Mouse (Mus musculus): ENCODE measurements around the gene Eps8l1.

DNA sequence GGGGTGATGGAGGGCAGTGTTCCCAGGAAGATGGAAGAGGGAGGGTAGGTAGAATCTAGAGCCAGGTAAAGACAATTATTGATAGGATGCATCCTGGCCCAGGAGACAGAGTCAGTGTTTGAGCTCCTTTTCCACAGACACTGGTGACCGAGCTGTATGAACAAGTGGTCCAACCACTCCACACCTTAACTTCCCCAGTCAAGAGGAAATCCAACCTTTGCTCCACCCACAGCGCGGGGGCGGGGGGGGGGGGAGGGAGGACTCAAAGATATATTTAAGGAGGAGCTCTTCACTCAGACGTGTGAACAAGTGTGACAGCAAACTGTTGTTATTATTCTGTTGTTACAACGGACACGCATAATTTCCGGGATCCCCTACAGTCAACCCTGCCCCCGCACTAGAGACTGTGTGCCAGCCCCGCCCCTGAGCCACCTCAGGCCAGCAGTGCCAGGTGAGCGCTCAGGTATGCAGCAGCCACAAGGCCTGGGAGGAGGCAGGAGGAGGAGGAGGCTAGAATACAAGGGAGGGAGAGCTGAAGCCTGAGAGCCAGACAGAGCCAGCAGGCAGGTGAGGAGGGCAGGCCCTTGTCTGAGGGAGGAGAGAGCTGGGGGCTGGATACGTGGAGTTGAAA, 3.8 kb downstream of the Eps8l1 start:
- TF ChIP-seq EP300 (IDR thresholded peaks at IDR 0.05; ENCODE audit: low read depth in 1 of 2, low read length in 2 of 2) (no peak), TAL1 (IDR thresholded peaks at IDR 0.05; ENCODE audit: low read length) (no peak), POLR2A (IDR thresholded peaks at IDR 0.05; ENCODE audit: control insufficient read depth in 1 of 2, insufficient read depth in 1 of 2, low read depth in 1 of 2, low read length in 2 of 2, poor library complexity in 1 of 2) (no peak), USF2 (IDR thresholded peaks at IDR 0.05; ENCODE audit: borderline replicate concordance in 1 of 2, insufficient read depth in 1 of 2, low read depth in 1 of 2, low read length in 2 of 2) (no peak), RAD21 (IDR thresholded peaks at IDR 0.05; ENCODE audit: low read depth, low read length) (no peak), MEF2A (IDR thresholded peaks at IDR 0.05; ENCODE audit: extremely low read depth, insufficient replicate concordance, low read depth, low read length, poor library complexity, severe bottlenecking) (no peak)

Measured in MEL (cell line).